In genomic region chr3:148446845-148447244, GRCm38 (mm10) we compare ENCODE assay signal across 18 mouse cellular contexts.
"Had no signal": no experiment of that assay in that cellular context is flagged by ENCODE, and none has a peak within 500 bp of the region (broad histone marks: within the 10 kb centered on the region; RNA-seq: fewer than 3 reads in every experiment).

No protein-coding gene starts in this region.

- H3K4me3 ChIP-seq: midbrain, embryonic 10.5 days; midbrain, embryonic 12.5 days; myocyte; neural tube, embryonic 13.5 days; neural tube, embryonic 15.5 days had no signal

- ATAC-seq: midbrain, embryonic 16.5 days had no signal

- H3K9me3 ChIP-seq: midbrain, embryonic 10.5 days; midbrain, embryonic 12.5 days; neural tube, embryonic 13.5 days; neural tube, embryonic 15.5 days had no signal

- H3K4me1 ChIP-seq: neural tube, embryonic 13.5 days; neural tube, embryonic 15.5 days had no signal

- H3K27ac ChIP-seq: midbrain, embryonic 10.5 days; midbrain, embryonic 12.5 days; neural tube, embryonic 13.5 days; neural tube, embryonic 15.5 days had no signal

- DNase-seq: lung, embryonic 14.5 days; lung, postnatal 10 days; lung, postnatal 4 days; midbrain, embryonic 14.5 days; retina, postnatal 1 day; right cerebral cortex, adult 18-20 months; right cerebral cortex, postnatal 25 days; right cerebral cortex, postnatal 4 days; spleen, adult 18-20 months; thymus, adult 18-20 months; thymus, postnatal 14 days; thymus, postnatal 36 days had no signal

- H3K27me3 ChIP-seq: midbrain, embryonic 12.5 days; neural tube, embryonic 13.5 days; neural tube, embryonic 15.5 days had no signal

- H3K36me3 ChIP-seq: midbrain, embryonic 10.5 days; midbrain, embryonic 12.5 days; neural tube, embryonic 13.5 days; neural tube, embryonic 15.5 days had no signal

- H3K4me2 ChIP-seq: lung, embryonic 14.5 days; midbrain, embryonic 12.5 days; neural tube, embryonic 13.5 days; neural tube, embryonic 15.5 days had no signal

- H3K9ac ChIP-seq: lung, embryonic 14.5 days; midbrain, embryonic 12.5 days; neural tube, embryonic 13.5 days; neural tube, embryonic 15.5 days had no signal
